Mouse (Mus musculus) left cerebral cortex, adult 8-10 months (tissue): ENCODE data around the gene Emc7. TPM values are rescaled to one million over a fixed set of nuclear protein-coding genes. Genes with fewer than 3 reads are reported as not detected.

Experiments used
- DNase-seq, 2 experiments: peaks; one replicate each; pipeline ENCODE4 v3.0.0; 2022; ENCODE audit warnings: low spot score in 2 of 2
- total RNA-seq, 4 experiments: library from RNA; stranded (reverse); gene quantifications; 2 replicates each; pipeline ENCODE4 v1.2.4; 2022

The Emc7 gene
- total RNA-seq, 4 experiments from 2014 or later: 48.2 to 52.6 (median 50.1) TPM

DNA sequence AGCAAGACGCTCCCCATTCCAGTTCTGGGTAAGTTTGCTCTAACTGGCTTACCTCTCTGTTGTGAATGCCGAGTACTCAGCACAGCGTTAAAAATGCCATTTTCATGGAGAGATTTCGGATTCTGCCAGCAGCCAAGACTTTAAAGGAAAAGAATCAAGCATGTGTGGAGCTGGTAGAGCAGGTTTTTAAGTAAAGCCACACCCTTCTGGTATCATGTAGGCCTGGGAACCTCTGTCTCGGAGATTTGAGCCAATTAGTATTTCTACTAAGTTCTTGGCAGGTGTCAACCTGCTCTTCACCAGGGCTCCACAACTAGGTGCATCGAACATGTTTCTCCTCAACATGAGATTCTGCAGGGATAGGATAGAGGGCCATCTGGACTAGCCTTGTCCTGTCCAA lies 21.8 kb downstream of the Emc7 start:
- no peak for DNase-seq

DNA sequence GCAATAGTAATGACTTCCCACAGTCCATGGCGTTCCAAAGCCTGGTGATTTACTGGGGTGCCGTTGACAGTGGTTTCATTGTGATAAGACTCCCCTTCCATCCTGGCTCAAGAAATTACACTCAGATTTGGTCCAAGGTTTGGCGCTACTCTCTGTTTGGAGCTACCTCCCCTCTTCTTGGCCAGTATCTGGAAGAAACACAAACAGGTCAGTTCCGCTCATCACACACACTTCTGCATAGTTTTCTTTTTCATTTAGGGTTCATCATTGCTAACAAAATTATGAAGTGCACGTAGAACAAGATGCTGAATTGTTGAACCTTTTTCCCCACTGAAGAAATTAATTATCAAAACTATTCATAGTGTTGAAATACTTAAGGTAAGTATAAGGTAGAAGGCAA lies 25.9 kb downstream of the Emc7 start, which contains the start of gene Chrm5:
Gene Chrm5, minus strand, starts transcription at position 101 of the 400 bp plus-strand sequence.
- no peak for DNase-seq

DNA sequence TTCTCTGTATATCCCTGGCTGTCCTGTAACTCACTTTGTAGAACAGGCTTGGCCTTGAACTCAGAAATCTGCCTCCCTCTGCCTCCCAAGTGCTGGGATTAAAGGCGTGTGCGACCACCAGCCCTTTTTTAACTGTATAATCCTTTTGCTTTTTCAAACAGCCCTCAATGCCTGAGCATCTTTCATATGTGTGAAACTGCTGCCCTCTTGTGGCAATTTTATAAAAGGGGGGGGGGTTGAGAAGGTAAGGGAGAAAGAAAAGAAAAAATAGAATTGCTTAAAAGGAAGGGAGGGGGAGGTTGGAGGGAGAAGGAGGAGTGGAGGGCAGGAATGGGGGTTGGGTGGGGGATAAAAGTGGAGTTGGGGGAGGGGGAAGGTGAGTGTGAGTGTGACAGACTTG lies 26.8 kb downstream of the Emc7 start:
- DNase-seq: no peak

DNA sequence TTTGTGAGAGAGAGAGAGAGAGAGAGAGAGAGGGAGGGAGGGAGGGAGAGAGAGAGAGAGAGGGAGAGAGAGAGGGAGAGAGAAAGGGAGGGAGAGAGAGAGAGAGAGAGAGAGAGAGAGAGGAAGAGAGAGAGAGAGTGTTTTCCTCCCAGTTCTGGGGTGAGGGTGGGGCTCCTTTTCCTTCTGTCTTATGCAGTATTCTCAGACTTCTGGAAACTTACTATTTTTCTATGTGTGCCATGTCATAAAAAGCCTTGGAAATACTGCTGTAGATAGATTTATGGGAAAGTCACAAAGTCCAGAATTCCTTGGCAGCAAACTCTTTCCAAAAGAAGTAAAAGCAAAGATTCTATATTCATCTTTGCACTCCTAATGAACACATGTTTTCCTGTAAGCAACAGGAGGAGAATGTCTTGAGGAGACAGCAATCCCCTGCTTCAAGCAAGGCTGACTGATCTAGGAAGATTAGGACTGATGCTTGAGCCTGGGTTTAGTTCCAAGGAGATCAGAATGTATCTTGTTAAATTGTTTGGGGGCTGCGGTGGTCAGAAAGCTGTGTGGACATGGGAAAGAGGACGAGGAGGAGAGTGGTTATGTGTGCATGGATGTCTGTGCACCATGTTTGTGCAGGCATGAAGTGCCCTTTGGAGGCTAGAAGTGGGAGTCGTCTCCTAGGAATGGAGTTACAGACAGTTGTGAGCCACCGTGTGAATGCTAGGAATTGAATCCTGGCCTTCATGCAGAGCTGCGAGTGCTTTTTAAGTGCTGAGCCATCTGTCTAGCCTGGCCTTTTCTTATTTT lies 27.9 kb downstream of the Emc7 start:
- DNase-seq: peak in 1 of 2 experiments; percentile 40

DNA sequence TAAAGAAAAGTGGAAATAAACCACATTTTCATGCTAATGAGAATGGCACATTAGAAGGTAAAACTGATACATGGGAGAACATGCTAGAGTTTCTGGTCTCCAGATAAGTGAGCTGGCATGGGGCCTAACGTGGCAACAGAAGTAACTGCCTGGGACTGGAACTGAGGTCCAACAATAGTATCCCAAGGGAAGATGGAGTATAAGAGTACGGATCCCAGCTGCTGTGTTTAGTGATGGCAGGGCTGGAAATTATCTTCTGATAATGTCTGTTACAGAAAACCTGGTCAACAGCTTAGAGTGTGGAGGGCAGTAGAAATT lies 28.5 kb downstream of the Emc7 start:
- no peak for DNase-seq

DNA sequence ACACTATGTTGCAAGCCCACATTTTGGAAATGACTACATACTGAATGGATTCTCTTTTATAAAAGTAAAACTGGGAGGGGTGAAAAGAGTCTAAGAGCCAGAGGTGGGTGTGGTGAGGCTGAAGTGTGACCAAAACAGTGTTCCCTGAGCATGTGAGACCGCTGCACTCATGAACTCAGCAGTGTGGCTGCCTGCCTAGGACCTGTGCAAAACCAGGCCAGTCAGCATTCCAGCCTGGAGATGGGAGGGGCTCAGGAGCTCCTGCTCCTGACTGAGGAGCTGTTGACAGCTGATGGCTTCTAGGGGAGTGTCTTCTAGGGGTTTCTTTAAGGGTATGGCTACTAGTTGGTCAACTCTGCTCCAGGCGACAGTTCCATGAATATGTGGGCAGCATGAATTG lies 30.1 kb downstream of the Emc7 start:
- no peak for DNase-seq

DNA sequence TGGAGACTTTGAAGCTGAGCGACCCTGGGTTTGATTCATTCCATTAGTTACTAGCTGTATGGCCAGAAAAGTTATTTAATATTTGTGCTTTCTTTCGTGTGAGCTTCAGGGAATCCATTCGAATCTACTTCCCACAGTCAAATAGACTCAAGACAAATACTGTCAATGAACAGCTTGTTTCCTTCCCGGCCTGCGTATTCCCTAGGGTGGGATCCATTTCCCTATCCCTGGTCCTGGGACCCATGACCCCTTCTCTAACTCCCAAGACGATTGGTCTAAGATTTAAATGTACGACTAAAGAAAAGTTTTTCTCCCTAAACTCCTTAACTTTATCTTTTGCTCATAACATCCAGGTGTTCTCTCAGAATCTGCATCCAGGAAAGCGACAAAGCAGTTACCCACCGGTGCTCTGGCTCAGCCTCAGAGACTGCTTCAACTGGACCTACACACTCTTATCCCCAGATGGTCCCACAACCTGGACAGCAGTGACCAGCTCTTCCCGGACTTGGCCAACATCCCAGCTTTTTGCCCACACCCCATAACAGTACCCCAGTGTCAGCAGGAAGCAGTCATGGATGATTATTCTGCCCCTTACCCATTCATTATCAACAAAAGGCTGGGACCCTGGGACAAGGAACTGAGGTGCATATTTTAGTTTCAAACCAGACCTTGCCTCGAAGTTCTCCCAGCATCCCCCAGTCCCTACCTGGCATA lies 35.8 kb downstream of the Emc7 start:
- no peak for DNase-seq

DNA sequence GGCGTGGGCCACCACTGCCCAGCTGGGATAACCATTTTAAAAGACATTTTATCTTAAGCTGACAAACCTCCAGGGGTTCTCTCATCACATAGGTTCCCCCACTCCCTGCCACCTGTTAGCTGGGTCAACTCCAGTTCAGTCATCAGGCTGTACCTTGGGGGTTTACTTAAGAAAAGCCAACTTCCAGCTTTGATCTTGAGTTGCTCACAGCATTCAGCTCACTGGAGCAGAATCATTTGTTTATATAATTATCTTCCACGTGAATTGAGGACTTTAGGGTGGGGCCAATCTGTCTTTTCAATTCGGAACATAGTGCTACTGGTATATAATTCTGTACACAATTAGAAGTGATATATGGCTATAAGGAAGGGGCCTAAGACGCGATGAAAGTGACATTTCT lies 36.8 kb downstream of the Emc7 start:
- DNase-seq: no peak

DNA sequence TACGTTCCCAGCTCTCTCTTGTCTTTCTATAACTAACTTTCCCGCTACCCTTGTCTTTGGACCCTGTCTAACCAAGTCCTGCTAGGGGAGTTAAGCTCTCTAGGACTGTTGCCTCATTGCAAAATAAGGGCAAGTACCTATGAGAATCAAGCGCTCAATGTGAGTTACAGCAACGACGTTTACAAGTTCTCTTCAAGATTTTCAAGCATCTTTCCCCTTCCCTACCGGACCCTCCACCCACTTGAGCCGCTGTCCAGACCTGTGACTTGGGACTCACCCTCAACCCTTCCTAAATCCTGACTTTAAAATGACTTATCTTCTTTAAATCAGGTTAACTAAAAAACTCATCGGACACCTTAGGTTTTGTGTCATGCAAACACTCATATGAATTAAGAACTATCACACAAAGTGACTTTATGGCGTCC lies 37.6 kb downstream of the Emc7 start:
- DNase-seq: no peak

DNA sequence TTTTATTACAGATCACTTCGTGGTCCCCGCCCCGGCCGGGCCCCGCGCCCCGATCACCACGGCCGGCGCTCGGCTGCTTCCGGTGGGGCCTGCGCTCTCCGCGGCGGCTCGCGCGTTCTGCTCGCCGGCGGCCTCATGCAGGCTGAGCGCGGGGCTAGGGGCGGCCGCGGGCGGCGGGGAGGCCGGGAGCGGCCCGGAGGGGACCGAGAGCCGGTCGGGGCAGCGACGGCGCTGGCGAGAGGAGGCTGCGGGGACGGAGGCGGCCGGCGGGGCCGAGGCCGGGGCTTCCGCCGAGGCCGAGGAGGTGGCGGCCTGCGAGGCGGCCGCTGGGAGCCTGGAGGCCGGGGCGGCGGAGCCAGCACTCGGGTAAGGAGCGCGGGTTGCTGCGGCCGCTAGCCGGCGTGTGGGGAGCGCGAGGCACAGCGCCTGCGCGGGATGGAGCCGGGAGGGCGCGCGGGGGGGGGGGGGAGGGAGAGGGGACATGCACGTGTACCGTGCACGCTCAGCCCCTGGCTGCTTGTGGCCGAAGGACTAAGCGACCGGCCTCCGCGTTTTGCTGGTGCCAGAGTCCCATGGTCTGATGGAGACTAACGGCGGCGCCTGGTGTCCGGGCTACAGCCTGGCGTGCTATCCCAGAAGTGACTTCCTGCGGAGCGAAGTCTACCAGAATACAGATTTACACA lies 38.2 kb downstream of the Emc7 start, which contains the start of gene Aven:
Gene Aven, plus strand, starts transcription at position 109 of the 683 bp plus-strand sequence.
- peak; percentile 66 to 74 for DNase-seq

DNA sequence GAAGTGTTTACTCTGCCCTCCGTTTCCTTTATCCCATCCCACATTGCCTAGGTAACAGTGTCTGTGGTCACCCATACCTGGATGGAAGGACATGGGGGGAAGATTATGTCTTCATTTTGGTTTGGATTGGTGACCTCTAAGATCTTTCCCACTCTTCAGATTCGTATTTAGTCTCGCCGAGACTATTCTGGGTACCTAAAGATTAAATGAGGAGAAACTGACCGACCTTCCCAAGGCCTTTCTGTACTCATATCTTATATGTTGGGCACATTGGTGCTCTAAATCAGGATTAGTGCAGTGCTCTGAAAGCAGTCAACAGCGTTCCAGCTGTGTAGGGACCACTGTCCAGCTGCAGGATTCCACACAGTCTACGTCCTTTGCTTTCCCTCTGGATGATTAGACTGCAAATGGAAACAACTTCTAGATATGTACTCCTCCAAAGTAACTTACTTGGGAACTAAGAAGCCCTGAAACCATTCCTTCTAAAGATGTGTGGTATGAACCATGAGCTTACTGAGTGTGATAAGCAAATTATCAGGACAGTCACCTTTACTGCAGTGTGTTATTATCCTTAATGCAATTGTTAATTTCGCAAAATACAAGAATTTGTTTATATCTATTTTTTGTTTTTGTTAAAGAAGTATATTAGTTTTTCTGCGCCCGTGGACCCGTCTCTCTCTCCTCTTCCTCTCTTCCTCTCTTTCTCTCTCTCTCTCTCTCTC lies 38.9 kb downstream of the Emc7 start:
- no peak for DNase-seq

DNA sequence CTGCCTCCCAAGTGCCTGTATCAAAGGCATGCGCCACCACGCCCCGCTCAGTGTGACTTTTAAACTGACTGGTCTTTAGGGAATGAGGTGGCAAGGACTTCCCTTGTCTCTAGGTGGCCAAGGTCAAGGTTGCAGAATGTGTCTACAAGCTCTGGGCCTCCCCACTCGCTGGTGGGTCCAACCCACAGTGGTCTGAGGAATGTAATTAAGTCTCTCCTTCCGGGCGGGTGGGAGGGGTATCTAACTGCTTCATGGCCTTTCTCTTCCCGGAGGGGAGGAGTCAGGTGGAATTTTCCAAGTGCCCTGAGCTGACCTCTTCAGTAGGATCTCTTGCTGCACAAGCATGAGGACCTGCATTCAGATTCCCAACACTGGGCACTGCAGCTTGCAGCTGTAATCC lies 43.1 kb downstream of the Emc7 start:
- DNase-seq: no peak

DNA sequence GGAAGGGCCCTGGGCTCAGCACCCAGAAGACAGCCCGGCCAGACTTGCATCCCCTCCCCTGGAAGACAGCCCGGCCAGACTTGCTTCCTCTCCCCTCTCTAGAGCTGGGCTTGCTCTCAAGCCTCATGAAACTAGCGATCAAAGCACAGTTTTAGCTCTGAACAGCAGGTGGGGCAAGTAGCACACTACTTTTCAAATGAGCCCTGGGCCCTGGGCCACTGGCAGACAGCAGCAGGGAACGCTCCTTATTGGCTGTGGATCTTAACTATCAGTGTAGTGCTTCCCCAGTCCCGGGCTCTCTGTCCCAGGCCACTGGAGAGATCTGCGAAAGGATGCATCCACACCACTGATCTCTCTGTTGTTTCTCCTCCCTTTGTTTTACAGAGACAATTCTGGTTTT lies 46.4 kb downstream of the Emc7 start:
- DNase-seq: peak; percentile 40 to 65

DNA sequence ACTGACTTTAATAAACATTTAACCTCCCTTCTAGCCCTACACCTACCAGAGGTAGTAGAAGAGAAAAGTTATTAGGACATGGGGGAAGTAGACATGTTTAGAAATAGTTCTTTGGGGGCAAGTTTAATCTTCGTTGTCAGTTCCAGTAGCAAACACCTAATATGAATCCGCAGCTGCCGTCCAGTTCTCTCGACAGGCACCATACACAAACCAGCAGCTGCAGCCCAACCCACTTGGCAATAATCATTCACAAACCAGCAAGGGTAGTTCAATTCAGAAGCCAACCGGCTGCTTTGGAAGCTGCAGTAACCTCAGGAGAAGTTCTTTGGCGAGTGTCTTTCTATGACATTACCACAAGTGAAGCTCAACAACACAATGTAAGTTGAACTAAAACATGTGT lies 49.2 kb downstream of the Emc7 start:
- no peak for DNase-seq

DNA sequence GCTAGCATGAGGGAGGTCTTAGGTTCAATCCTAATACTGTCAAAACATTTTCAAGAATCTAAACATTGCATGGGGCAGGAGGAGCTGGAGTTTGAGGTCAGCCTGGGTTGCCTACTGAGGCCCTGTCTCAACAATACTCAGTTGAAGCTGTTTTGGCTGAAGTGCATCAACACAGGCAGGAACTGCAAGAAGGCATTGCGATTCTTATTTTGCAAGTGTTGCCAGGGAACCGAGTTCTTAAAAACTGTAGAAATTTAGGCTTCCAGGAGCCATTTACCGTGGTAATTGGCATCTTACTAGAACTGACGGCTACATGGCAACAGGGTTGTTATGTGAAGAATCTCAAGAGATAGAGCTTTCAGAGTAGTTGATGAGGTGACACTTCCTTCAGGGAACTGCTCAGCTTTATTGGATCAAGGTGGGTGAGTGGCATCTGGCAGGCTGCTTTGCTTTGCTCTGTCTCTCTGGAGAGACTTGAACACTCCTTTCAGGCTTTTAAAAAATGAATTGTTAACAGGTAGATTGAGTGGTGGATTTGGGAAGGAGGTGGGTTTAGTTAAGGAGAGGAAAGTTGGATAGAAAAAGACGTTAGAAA lies 52.1 kb downstream of the Emc7 start:
- DNase-seq: no peak

DNA sequence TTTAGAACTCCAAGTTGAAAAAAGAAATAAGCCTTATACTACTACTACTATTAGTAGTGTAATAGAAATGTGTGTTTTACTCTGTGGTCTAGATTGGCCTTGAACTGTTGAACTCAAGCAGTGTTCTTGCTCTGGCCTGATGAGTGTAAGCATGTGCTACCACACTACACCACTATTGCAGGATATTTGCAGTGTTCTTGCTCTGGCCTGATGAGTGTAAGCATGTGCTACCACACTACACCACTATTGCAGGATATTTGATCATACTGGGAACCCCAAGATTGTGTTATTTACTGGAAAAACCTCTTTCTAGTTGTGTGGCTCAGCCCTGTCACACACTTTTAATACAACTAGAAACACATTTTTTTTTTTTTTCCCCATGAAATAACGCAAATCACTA lies 52.6 kb downstream of the Emc7 start:
- DNase-seq: no peak

DNA sequence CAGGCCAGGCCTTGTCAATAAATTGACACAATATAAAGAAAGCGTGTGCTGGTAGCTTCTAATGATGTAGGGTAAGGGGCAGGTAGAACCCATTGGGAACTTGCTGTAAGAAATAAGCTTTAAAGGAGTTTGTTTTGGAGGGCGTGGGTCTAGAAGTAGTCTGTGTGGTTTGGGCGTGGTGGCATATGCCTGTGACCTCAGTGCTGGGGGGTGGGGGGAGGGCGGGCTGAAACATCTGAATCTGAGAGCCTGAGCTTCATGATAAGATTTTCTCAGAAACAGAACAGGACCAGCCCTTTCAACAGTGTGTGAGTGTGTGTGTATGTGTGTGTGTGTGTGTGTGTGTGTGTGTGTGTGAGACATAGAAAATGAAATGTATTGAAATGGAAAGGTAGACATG lies 55.3 kb downstream of the Emc7 start:
- DNase-seq: no peak

DNA sequence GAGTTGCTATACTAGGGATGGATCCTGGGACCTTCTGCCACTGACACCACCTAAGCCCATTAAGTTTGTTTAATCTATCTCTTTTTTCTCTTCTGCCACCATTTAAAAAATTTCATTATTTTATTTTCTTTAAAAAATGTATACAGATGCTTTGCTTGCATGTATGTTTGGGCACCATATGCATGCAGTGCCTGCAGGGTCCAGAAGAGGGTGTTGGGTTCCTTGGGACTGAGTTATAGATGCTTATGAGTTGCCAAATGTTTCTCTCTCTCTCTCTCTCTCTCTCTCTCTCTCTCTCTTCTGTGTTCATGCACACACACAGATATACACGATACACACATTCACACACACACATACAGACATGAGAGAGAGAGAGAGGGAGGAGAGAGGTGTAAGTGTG lies 58.2 kb downstream of the Emc7 start:
- no peak for DNase-seq

DNA sequence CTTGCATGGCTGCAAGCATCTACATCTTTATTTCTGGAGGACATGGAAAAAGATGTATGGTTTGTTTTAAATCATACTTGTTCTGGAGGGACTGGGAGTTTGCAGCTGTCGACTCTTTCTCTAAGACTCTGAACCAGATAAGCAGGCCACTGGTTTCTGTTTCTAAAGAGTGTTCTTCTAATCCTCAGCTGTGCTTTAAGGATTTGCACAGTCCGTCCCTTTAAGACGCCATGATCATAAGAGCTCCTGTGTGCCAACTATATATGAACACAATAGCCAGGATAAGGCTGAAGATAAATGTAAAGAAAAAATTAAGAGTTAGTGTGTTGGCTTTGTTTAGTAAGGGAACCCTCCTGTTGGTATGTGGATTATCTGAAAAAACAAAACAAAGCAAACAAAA lies 61.9 kb downstream of the Emc7 start:
- no peak for DNase-seq

DNA sequence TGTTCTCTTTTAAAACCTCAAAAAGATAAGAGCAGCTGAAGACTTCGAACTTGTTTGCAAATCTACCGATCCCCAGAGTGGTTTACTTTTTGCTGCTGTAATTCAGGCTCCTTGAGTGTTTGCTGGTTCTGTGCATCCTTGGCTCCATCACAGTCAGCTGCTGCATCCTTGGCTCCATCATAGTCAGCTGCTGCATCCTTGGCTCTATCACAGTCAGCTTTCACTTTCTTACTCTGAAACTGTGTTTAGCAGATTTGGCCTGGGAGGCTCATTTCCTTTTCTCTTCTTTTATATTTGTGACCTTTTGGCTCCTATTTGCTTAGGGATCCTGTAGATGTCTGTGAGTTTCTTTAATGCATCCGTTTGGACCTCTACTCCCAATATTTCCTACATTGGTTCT lies 62.4 kb downstream of the Emc7 start:
- no peak for DNase-seq

DNA sequence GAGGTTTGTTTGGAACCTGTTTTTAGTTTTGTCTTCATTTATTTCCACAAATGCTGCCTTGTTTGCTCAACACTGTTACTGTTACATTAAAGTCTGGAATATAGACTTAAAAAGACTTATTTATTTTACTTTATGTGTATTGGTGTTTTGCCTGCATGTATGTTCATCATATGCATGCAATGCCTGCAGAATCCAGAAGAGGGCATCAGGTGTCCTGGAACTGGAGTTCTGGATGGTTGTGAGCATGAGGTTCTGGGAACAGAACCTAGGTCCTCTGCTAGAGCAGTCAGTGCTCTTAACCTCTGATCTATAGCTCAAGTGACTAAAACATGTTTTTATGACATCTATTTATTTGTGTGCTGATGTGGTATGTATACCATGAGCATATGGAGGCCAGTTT lies 63.7 kb downstream of the Emc7 start:
- no peak for DNase-seq
